Mouse (Mus musculus): ENCODE measurements around the gene Gsdme. TPM values are rescaled to one million over a fixed set of nuclear protein-coding genes. Genes with fewer than 3 reads are reported as not detected.

Gene Gsdme
- polyA plus RNA-seq, 1 experiment from 2014 or later = 35.2 TPM

DNA sequence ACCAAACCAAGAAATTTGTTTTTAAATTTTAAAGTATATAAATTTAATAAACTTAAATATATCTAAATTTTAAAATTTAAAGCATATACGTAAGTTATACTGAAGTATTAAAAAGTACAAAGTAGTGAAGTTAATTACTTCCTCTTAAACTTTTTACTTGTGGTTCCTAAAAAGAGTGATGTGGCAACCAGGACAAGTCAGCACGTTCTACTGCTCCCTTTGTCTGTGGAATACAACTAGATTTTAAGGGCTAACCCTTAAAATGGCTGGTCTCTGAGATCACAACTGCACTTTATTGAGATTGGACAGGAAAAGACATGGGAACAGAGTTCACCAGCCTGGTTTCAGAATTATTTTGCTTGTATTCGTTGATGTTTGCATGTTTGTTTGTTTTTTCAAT is 100.6 kb downstream of the Gsdme start:
- no peak overlapping the region for H3K4me3 ChIP-seq (ENCODE audit: low read depth, low read length)
- ATAC-seq (replicated peaks; ENCODE audit: low FRiP score, low TSS enrichment, low read depth) (no peak), DNase-seq (ENCODE audit: low spot score) (no peak)
- H3K36me3 ChIP-seq (ENCODE audit: control insufficient read depth, insufficient read depth, low read length) = peaks cover 6% of the 10 kb centered on the region; the same call in 1 of the 2 replicates
- H3K27me3 ChIP-seq (replicated peaks; ENCODE audit: control insufficient read depth, insufficient read depth, low read length) = no peaks in the 10 kb centered on the region
- H3K4me2 ChIP-seq (ENCODE audit: low read length) = no peak overlapping the region
- H3K4me1 ChIP-seq (replicated peaks; ENCODE audit: control insufficient read depth, insufficient read depth, low read length) = no peaks in the 10 kb centered on the region
- no peak overlapping the region for H3K9ac ChIP-seq (ENCODE audit: low read length)
- H3K27ac ChIP-seq (ENCODE audit: low read depth) = no peak overlapping the region
- 85% methylated on average over 3 of the region's 3 CpGs for WGBS
- no peaks in the 10 kb centered on the region for H3K9me3 ChIP-seq (ENCODE audit: control insufficient read depth, low read length)

GRCm38 (mm10) chr6:50159842-50160241 is 103.8 kb downstream of the Gsdme start:
- H3K4me1 ChIP-seq (replicated peaks; ENCODE audit: control insufficient read depth, insufficient read depth, low read length) = no peaks in the 10 kb centered on the region
- H3K4me3 ChIP-seq (ENCODE audit: low read depth, low read length) = no peak overlapping the region
- WGBS = 89% methylated on average over 6 of the region's 6 CpGs
- H3K9ac ChIP-seq (ENCODE audit: low read length) = no peak overlapping the region
- no peak for ATAC-seq (replicated peaks; ENCODE audit: low FRiP score, low TSS enrichment, low read depth)
- H3K27me3 ChIP-seq (replicated peaks; ENCODE audit: control insufficient read depth, insufficient read depth, low read length) = no peaks in the 10 kb centered on the region
- H3K9me3 ChIP-seq (ENCODE audit: control insufficient read depth, low read length) = no peaks in the 10 kb centered on the region
- H3K36me3 ChIP-seq (ENCODE audit: control insufficient read depth, insufficient read depth, low read length) = peaks cover 6% of the 10 kb centered on the region; the same call in 1 of the 2 replicates
- H3K4me2 ChIP-seq (ENCODE audit: low read length) = no peak overlapping the region
- no peak overlapping the region for H3K27ac ChIP-seq (ENCODE audit: low read depth)
- DNase-seq (ENCODE audit: low spot score) = no peak

GRCm38 (mm10) chr6:50149378-50149777 is 114.3 kb downstream of the Gsdme start:
- ATAC-seq (replicated peaks; ENCODE audit: low FRiP score, low TSS enrichment, low read depth) (no peak), DNase-seq (ENCODE audit: low spot score) (no peak)
- no peak overlapping the region for H3K9ac ChIP-seq (ENCODE audit: low read length)
- H3K27ac ChIP-seq (ENCODE audit: low read depth) = no peak overlapping the region
- H3K36me3 ChIP-seq (ENCODE audit: control insufficient read depth, insufficient read depth, low read length) = 0 out of 2 replicates have a peak, but pooled peaks cover 10% of the 10 kb centered on the region
- WGBS = 85% methylated on average over 4 of the region's 4 CpGs
- no peak overlapping the region for H3K4me3 ChIP-seq (ENCODE audit: low read depth, low read length)
- H3K9me3 ChIP-seq (ENCODE audit: control insufficient read depth, low read length) = no peaks in the 10 kb centered on the region
- H3K4me2 ChIP-seq (ENCODE audit: low read length) = no peak overlapping the region
- H3K4me1 ChIP-seq (replicated peaks; ENCODE audit: control insufficient read depth, insufficient read depth, low read length) = no peaks in the 10 kb centered on the region
- no peaks in the 10 kb centered on the region for H3K27me3 ChIP-seq (replicated peaks; ENCODE audit: control insufficient read depth, insufficient read depth, low read length)

GRCm38 (mm10) chr6:50146158-50146557 is 117.5 kb downstream of the Gsdme start:
- Histone ChIP-seq H3K27ac (ENCODE audit: low read depth) (no peak overlapping the region), H3K4me1 (replicated peaks; ENCODE audit: control insufficient read depth, insufficient read depth, low read length) (no peaks in the 10 kb centered on the region), H3K9me3 (ENCODE audit: control insufficient read depth, low read length) (no peaks in the 10 kb centered on the region), H3K9ac (ENCODE audit: low read length) (no peak overlapping the region), H3K4me2 (ENCODE audit: low read length) (no peak overlapping the region), H3K4me3 (ENCODE audit: low read depth, low read length) (no peak overlapping the region), H3K27me3 (replicated peaks; ENCODE audit: control insufficient read depth, insufficient read depth, low read length) (no peaks in the 10 kb centered on the region), H3K36me3 (ENCODE audit: control insufficient read depth, insufficient read depth, low read length) (0 out of 2 replicates have a peak, but pooled peaks cover 10% of the 10 kb centered on the region)
- DNase-seq (ENCODE audit: low spot score) = no peak
- ATAC-seq (replicated peaks; ENCODE audit: low FRiP score, low TSS enrichment, low read depth) = no peak

DNA sequence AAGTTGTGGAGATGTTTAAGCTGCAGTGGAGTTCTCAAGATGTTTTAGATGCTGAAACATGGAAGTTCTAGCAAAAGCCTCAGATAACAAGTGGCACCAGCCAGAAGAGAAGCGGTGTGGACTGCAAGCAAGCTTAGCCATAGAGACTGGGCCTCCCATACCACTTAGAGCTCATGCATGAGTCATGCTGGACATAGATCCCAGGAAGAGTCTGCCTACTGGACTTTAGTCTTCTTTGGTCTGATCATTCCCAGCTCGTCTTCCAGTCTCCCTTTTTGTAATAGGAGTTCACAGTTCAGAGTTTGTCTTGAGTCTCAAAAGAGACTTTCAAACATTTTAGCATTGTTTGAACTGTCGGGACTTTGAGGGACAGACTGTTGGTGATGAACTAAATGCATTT is 124.1 kb downstream of the Gsdme start:
- no peak overlapping the region for H3K27ac ChIP-seq (ENCODE audit: low read depth)
- H3K4me3 ChIP-seq (ENCODE audit: low read depth, low read length) = no peak overlapping the region
- no peaks in the 10 kb centered on the region for H3K36me3 ChIP-seq (ENCODE audit: control insufficient read depth, insufficient read depth, low read length)
- 85% methylated on average over 3 of the region's 3 CpGs for WGBS
- DNase-seq (ENCODE audit: low spot score) (no peak), ATAC-seq (replicated peaks; ENCODE audit: low FRiP score, low TSS enrichment, low read depth) (no peak)
- H3K9ac ChIP-seq (ENCODE audit: low read length) = no peak overlapping the region
- H3K27me3 ChIP-seq (replicated peaks; ENCODE audit: control insufficient read depth, insufficient read depth, low read length) = no peaks in the 10 kb centered on the region
- H3K4me1 ChIP-seq (replicated peaks; ENCODE audit: control insufficient read depth, insufficient read depth, low read length) = no peaks in the 10 kb centered on the region
- H3K9me3 ChIP-seq (ENCODE audit: control insufficient read depth, low read length) = no peaks in the 10 kb centered on the region
- no peak overlapping the region for H3K4me2 ChIP-seq (ENCODE audit: low read length)

Other genes with a start within 250 kb of the Gsdme start
- 55.0 and 56.7 TPM in 2 replicates for gene Mpp6, start 153.6 kb downstream of the Gsdme start, polyA plus RNA-seq (2014; fragmentation: Nextera tagmentation; extraction: Ambion mirVana)
- 10.1 and 10.4 TPM in 2 replicates for gene Osbpl3, start 192.3 kb upstream of the Gsdme start, polyA plus RNA-seq (2014; fragmentation: Nextera tagmentation; extraction: Ambion mirVana)